Mouse (Mus musculus) kidney, postnatal 36 days (tissue): ENCODE results near the gene Ssxb2.
"Not testable (repeated sequence)": the region's sequence is repeated elsewhere in the genome, so short reads cannot be mapped to it uniquely, and the experiment has no call there.

Experiments used
- DNase-seq, 2 experiments: peaks; one replicate each; pipeline ENCODE4 v3.0.0; 2021 to 2022; ENCODE audit warnings: mixed read lengths in 2 of 2

Ssxb2 gene

GRCm38 (mm10) chrX:8461626-8462025, at the start of gene Ssxb2:
Gene Ssxb2, minus strand, starts transcription at chrX:8461726.
- DNase-seq, result not testable (repeated sequence)

- not testable (repeated sequence) for DNase-seq
These were observed 48.5 kb downstream of the Ssxb2 start, which contains the start of gene Ssxb1 for GRCm38 (mm10) chrX:8413005-8413404. Gene Ssxb1, plus strand, starts transcription at chrX:8413305.
